Mouse (Mus musculus): ENCODE data around the gene Ltbp2. TPM values are rescaled to one million over a fixed set of nuclear protein-coding genes. Genes with fewer than 3 reads are reported as not detected.

Ltbp2 gene
- polyA plus RNA-seq, 1 experiment from 2014 or later: 0.93 TPM

DNA sequence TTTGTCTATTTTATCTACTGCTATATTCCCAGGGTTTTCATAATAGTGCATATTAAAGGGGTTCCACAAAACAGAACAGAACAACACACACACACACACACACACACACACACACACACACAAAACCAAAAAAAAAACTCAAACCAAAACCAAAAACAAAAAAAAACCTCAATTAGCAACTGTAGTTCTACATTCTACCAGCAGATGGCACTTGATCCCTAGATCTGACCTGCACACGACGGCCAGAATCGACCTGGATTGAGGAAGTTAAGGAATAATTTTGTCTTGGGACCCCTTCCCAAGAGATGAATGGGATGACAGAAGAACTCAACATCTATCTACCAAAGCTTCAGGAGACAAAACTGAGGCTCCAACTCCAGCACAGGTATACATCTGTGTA, 2.9 kb downstream of the Ltbp2 start:
- H3K36me3 ChIP-seq: no peaks in the 10 kb centered on the region
- H3K4me2 ChIP-seq (replicated peaks): no peak overlapping the region
- H3K4me1 ChIP-seq: peaks cover 14% of the 10 kb centered on the region
- no peak overlapping the region for H3K4me3 ChIP-seq
- H3K27ac ChIP-seq: no peak overlapping the region
- no peak overlapping the region for H3K9ac ChIP-seq
- ATAC-seq (ENCODE audit: insufficient number of reproducible peaks, insufficient read depth, low FRiP score, low TSS enrichment): no peak
- 0% methylated on average over 3 of the region's 3 CpGs for WGBS
- H3K9me3 ChIP-seq: no peaks in the 10 kb centered on the region
- peaks cover 47% of the 10 kb centered on the region for H3K27me3 ChIP-seq

DNA sequence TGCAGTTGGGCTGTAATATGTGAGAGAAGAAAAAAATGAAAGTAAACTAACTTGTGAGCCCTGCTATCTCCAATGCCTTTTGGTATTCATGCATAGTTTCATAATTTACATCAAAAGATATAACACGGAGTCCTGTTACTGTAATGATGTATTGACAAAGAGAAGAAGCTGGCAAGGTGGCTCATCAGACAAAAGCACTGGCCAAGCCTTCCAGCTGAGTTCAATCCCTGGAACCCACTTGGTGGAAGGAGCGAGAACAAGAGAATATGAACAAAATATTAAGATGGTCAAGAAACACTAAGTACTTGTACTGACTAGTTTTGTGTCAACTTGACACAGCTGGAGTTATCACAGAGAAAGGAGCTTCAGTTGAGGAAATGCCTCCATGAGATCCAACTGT, 4.0 kb downstream of the Ltbp2 start:
- Histone ChIP-seq H3K36me3 (no peaks in the 10 kb centered on the region), H3K27ac (no peak overlapping the region), H3K4me2 (replicated peaks) (no peak overlapping the region), H3K27me3 (peaks cover 38% of the 10 kb centered on the region), H3K4me3 (no peak overlapping the region), H3K9me3 (no peaks in the 10 kb centered on the region), H3K4me1 (peaks cover 14% of the 10 kb centered on the region), H3K9ac (no peak overlapping the region)
- no peak for ATAC-seq (ENCODE audit: insufficient number of reproducible peaks, insufficient read depth, low FRiP score, low TSS enrichment)
- WGBS: 72% methylated on average over 2 of the region's 2 CpGs

DNA sequence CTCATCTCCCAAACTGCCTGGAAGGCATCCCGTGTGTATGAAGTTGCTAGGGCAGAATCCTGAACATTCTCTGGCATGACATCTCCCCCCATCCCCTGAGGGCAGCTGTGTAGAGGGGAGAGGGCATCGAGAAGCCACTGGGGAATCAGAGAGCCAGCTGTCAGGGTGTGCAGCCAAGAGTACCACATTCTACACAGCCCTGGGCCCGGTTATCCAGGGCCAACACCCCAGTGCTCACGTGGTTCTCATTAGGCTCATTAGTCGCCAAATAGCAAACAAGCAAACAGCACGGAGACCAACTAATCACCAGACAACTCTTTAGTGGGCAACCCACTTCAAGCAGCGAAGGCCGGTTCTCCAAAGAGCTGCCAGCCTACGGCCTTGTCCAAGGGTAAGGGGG, 10.9 kb downstream of the Ltbp2 start:
- Histone ChIP-seq H3K36me3 (no peaks in the 10 kb centered on the region), H3K9me3 (no peaks in the 10 kb centered on the region), H3K4me3 (no peak overlapping the region), H3K9ac (no peak overlapping the region), H3K4me2 (replicated peaks) (no peak overlapping the region), H3K27ac (no peak overlapping the region), H3K4me1 (no peaks in the 10 kb centered on the region), H3K27me3 (no peaks in the 10 kb centered on the region)
- 55% methylated on average over 9 of the region's 9 CpGs for WGBS
- no peak for ATAC-seq (ENCODE audit: insufficient number of reproducible peaks, insufficient read depth, low FRiP score, low TSS enrichment)

DNA sequence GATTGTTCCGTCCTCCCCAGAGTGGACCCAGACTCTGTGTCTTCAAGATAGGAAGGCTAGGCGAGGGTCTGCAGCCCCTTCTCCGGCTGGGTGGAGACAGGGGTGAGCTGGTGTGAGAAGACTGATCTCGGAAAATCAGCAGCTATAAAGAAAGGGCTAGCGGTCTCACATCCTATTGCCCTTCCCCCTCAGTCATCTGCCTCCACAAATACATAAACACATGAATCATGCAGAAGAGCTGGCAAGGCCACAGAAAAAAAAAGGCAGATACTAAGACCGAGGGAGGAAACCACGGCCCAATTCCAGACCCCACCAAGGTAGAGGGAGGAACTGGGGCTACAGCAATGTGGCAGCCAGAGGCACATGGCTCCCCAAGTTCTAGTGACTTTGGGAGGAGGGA, 11.5 kb downstream of the Ltbp2 start:
- no peak overlapping the region for H3K4me3 ChIP-seq
- H3K9me3 ChIP-seq: no peaks in the 10 kb centered on the region
- no peaks in the 10 kb centered on the region for H3K36me3 ChIP-seq
- no peaks in the 10 kb centered on the region for H3K27me3 ChIP-seq
- no peaks in the 10 kb centered on the region for H3K4me1 ChIP-seq
- H3K9ac ChIP-seq: no peak overlapping the region
- no peak overlapping the region for H3K4me2 ChIP-seq (replicated peaks)
- WGBS: 73% methylated on average over 7 of the region's 7 CpGs
- no peak for ATAC-seq (ENCODE audit: insufficient number of reproducible peaks, insufficient read depth, low FRiP score, low TSS enrichment)
- no peak overlapping the region for H3K27ac ChIP-seq

DNA sequence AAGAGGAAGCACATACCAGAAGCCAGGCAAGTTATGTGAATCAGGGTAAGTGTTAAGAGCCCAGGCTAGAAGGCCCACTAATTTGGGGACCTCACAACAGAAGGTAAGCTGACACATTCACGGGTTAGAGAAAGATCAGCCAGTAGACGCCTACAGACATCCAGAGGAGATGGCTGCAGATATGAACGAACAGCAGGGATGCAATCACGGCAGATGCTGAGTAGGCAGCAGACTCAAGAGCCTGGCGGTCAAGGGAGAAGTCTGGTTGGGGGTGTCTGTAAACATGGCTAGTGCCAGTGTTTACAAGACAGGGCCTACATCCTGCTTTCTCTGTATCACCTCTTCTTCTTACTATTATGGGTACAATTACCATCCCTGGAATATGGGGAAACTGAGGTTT, 13.1 kb downstream of the Ltbp2 start:
- Histone ChIP-seq H3K4me2 (replicated peaks) (no peak overlapping the region), H3K9me3 (no peaks in the 10 kb centered on the region), H3K36me3 (no peaks in the 10 kb centered on the region), H3K27me3 (no peaks in the 10 kb centered on the region), H3K27ac (no peak overlapping the region), H3K4me3 (no peak overlapping the region), H3K9ac (no peak overlapping the region), H3K4me1 (peaks cover 5% of the 10 kb centered on the region; the same call in 1 of the 2 replicates)
- 88% methylated on average over 5 of the region's 5 CpGs for WGBS
- ATAC-seq (ENCODE audit: insufficient number of reproducible peaks, insufficient read depth, low FRiP score, low TSS enrichment): no peak

DNA sequence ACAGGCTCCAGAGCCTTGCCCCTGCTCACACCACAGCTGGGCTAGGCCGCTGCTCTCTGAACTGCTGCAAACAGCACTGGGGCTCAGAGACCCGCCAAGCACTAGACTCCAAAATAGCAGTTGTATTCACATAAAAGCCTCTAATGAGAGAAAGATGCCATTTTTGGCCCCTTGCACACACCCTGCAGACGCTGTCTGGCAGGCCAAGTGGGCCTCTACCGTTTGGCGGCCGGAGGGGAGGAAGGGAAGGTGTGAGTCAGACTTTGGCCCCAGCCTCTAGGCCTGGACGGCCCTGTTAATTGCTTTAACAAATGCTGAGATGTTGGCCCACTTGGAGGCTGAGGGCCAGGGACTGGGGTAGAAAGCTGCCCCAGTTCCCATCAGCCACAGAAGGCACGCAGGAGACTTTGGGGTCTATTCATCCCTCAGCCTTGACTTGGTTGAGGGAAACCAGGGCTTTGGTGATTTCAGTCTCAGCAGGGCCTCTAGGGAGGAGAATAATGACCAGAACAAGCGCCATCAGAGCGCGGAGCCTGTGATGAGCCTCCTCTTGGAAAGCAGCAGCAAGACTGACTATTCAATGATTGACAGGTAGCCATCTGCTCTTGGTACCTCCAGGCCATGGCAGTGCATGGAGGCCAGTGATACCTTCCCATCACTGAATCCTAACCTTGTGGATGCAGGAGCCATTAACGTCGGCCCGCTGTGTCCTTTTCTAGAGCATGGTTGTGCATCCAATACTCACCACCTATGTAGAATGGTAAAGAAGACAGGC, 14.0 kb downstream of the Ltbp2 start:
- no peak overlapping the region for H3K4me3 ChIP-seq
- H3K27ac ChIP-seq: no peak overlapping the region
- peaks cover 7% of the 10 kb centered on the region; the same call in 1 of the 2 replicates for H3K4me1 ChIP-seq
- WGBS: 82% methylated on average over 14 of the region's 14 CpGs
- ATAC-seq (ENCODE audit: insufficient number of reproducible peaks, insufficient read depth, low FRiP score, low TSS enrichment): no peak
- H3K9me3 ChIP-seq: no peaks in the 10 kb centered on the region
- H3K4me2 ChIP-seq (replicated peaks): no peak overlapping the region
- no peaks in the 10 kb centered on the region for H3K27me3 ChIP-seq
- H3K36me3 ChIP-seq: no peaks in the 10 kb centered on the region
- H3K9ac ChIP-seq: no peak overlapping the region

DNA sequence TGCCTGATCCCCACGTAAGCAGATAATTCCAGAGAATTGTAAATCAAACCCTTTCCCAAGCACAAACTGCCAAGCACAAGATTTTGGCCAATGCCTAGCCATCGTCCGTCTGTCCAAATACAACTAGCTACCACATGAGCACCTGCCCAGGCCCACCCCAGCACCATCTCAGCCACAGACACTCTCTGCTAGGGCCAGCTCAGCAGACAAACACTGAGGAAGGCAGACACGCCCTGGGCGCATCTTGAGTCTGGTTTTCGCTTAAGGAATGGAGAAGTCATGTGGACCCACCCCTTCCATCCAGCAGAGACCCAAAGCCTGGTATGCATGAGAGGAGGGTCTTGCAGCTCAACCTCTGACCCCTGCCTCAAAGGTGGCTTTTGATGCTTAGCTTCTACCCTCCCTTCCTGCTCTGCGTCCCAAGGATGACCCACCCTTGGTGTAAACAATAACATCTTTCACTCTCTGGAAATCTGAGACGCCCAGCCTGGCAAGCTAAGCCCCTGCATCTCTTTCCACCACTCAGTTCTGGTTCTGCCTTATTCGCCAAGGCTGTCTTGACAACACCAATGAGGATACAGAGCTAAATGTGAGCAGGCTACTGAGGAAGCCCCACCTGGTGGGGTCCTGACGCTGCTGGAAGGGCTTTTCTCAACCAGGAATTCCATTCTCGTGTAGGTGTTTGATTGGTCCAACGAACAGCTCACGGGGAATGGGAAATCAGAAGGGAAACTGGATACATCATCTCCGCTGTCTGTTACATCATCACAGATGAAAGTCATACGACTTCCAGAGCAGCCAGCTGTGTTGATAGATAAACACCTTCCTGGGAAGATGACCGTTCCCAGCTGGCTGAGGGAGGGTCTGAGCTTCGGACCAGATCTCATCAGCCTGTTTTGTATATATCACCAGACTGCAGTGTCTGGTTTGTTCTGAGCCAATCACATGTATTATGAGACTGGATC, 17.9 kb downstream of the Ltbp2 start:
- 23% methylated on average over 17 of the region's 17 CpGs for WGBS
- 0 out of 2 replicates have a peak overlapping the region, but pooled peaks have one; percentile 30 for H3K27ac ChIP-seq

DNA sequence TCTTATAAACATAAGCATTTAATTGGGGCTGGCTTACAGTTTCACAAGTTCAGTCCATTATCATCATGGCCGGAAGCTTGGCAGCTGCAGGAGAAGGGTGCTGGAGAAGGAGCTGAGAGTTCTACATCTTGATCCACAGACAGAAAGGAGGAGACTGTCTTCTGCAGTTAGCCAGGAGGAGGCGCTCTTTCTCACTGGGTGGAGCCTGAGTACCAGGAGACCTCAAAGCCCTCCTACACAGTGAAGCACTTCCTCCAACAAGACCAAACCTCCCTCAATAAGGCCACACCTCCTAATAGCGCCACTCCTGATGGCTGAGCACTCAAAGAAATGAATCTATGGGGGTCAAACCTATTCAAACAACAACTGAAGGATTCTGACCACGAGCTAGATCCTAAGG, 18.6 kb downstream of the Ltbp2 start:
- Histone ChIP-seq H3K9me3 (no peaks in the 10 kb centered on the region), H3K4me2 (replicated peaks) (no peak overlapping the region), H3K4me3 (no peak overlapping the region), H3K27ac (no peak overlapping the region), H3K27me3 (no peaks in the 10 kb centered on the region), H3K9ac (no peak overlapping the region), H3K4me1 (peaks cover 7% of the 10 kb centered on the region; the same call in 1 of the 2 replicates), H3K36me3 (no peaks in the 10 kb centered on the region)
- no peak for ATAC-seq (ENCODE audit: insufficient number of reproducible peaks, insufficient read depth, low FRiP score, low TSS enrichment)
- 59% methylated on average over 4 of the region's 4 CpGs for WGBS

More for the DNA sequence above, 17.9 kb downstream of the Ltbp2 start:
- no peaks in the 10 kb centered on the region for H3K9me3 ChIP-seq
- H3K27me3 ChIP-seq: no peaks in the 10 kb centered on the region
- H3K4me1 ChIP-seq: peaks cover 7% of the 10 kb centered on the region; the same call in 1 of the 2 replicates
- 0 out of 2 replicates have a peak, but pooled peaks have one; percentile 64 for ATAC-seq (ENCODE audit: insufficient number of reproducible peaks, insufficient read depth, low FRiP score, low TSS enrichment)
- no peak overlapping the region for H3K9ac ChIP-seq
- no peak overlapping the region for H3K4me3 ChIP-seq
- no peaks in the 10 kb centered on the region for H3K36me3 ChIP-seq
- H3K4me2 ChIP-seq (replicated peaks): no peak overlapping the region

DNA sequence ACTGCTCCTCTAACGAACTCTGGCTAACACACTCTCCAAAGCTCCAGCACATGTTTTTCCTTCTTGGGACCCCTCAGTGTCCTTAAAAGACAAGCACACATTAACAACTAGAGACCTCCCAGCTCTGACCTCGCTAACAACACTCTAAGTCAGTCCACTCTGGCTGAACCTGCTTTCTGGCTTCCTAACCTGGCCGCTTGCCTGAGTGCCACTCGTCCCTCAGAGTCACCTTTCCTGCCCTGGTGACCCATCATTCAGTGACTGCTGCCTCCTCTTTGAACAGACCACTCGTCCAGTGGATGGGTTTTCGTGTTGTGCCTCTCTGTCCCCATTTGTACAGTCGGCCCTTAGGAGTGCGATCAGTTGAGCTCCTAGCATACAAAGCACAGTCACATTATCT, 19.8 kb downstream of the Ltbp2 start:
- no peaks in the 10 kb centered on the region for H3K36me3 ChIP-seq
- H3K9ac ChIP-seq: no peak overlapping the region
- 83% methylated on average over 8 of the region's 8 CpGs for WGBS

DNA sequence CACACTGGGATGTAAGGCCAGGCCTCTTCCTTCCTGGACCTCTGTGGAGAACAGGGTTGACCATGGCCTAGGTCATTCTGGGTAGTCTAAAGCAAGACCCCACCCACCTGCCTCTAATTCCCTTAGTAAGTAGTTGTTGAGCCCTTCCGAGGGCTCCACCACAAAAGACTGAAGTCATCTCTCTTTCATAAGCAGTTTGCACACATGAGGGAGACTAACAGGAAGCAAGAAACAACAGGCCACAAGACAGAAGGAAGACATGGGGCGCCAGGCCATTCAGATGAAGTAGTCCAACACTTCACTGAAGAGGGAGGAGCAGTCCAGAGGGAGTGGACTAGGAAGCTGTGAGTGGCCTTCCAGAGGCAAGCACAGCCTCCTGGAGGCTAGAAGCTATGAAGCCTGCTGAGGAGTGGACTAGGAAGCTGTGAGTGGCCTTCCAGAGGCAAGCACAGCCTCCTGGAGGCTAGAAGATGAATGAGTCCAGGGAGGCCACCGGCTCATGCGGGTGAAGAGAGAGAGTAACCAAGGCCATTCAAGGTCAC, 21.2 kb downstream of the Ltbp2 start:
- H3K9me3 ChIP-seq: no peaks in the 10 kb centered on the region
- WGBS: 85% methylated on average over 4 of the region's 4 CpGs
- ATAC-seq (ENCODE audit: insufficient number of reproducible peaks, insufficient read depth, low FRiP score, low TSS enrichment): no peak
- peaks cover 16% of the 10 kb centered on the region; the same call in 1 of the 2 replicates for H3K4me1 ChIP-seq
- no peak overlapping the region for H3K27ac ChIP-seq
- H3K9ac ChIP-seq: no peak overlapping the region
- no peaks in the 10 kb centered on the region for H3K27me3 ChIP-seq
- no peak overlapping the region for H3K4me3 ChIP-seq
- no peak overlapping the region for H3K4me2 ChIP-seq (replicated peaks)
- no peaks in the 10 kb centered on the region for H3K36me3 ChIP-seq

More for the DNA sequence above, 19.8 kb downstream of the Ltbp2 start:
- Histone ChIP-seq H3K4me1 (peaks cover 10% of the 10 kb centered on the region; the same call in 1 of the 2 replicates), H3K9me3 (no peaks in the 10 kb centered on the region), H3K27me3 (no peaks in the 10 kb centered on the region), H3K4me2 (replicated peaks) (no peak overlapping the region), H3K27ac (no peak overlapping the region), H3K4me3 (no peak overlapping the region)
- no peak for ATAC-seq (ENCODE audit: insufficient number of reproducible peaks, insufficient read depth, low FRiP score, low TSS enrichment)

DNA sequence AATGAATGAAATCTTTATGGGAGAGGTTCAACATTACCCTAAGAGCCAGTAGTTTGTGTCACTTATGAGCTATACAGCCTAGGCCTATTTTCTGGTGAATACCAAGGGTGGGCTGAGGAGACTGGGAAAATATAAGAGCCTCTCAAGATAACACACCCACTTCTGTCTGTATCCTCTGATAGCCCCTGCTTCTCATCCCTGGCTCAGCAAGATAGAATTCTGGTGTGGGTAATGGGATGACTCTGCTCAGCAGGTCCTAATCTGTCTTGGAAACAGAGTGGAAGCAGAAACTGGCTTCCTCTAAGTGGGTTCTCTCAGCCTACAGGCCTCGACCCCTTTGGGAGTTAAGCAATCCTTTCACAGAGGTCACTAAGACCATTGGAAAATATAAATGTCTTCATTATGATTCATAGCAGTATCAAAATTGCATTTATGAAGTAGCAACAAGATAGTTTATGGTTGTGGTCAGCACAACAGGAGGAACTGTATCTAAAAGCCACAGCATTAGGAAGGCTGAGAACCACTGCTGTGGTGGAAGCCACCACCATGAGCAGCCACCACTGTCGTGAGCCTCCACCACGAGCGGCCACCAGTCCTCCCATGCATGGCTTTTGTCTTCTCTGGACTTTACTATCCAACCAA, 21.8 kb downstream of the Ltbp2 start:
- no peak overlapping the region for H3K4me3 ChIP-seq
- no peaks in the 10 kb centered on the region for H3K9me3 ChIP-seq
- H3K4me1 ChIP-seq: peaks cover 16% of the 10 kb centered on the region; the same call in 1 of the 2 replicates
- no peak overlapping the region for H3K9ac ChIP-seq
- no peak overlapping the region for H3K4me2 ChIP-seq (replicated peaks)
- WGBS: 92% methylated on average over 4 of the region's 4 CpGs
- H3K27ac ChIP-seq: no peak overlapping the region
- no peaks in the 10 kb centered on the region for H3K36me3 ChIP-seq
- no peaks in the 10 kb centered on the region for H3K27me3 ChIP-seq
- ATAC-seq (ENCODE audit: insufficient number of reproducible peaks, insufficient read depth, low FRiP score, low TSS enrichment): no peak

All from embryonic facial prominence, embryonic 12.5 days (tissue).